Mouse (Mus musculus): Measurements from ENCODE around the gene Stat6.

- TF ChIP-seq POLR2A (IDR thresholded peaks at IDR 0.05; ENCODE audit: low read depth, low read length) (no peak), CTCF (conservative IDR thresholded peaks at IDR 0.05; ENCODE audit: insufficient read depth, insufficient read length, low read depth, low read length) (no peak)
These were observed 37.1 kb downstream of the Stat6 start for GRCm38 (mm10) chr10:127679881-127680280.

All from kidney, adult 2 months (tissue).